Mouse (Mus musculus): ENCODE data around the gene Usp7. TPM values are rescaled to one million over a fixed set of nuclear protein-coding genes. Genes with fewer than 3 reads are reported as not detected.
"Not testable (repeated sequence)": the region's sequence is repeated elsewhere in the genome, so short reads cannot be mapped to it uniquely, and the experiment has no call there.

The Usp7 gene
- polyA plus RNA-seq, 1 experiment from 2014 or later, result 32.8 TPM

GRCm38 (mm10) chr16:8777202-8777601 lies 14.9 kb downstream of the Usp7 start:
- WGBS, result 65% methylated on average over 2 of the region's 2 CpGs
- H3K27me3 ChIP-seq (ENCODE audit: low read depth, poor library complexity, severe bottlenecking), result no peaks in the 10 kb centered on the region

GRCm38 (mm10) chr16:8776634-8777033 lies 15.5 kb downstream of the Usp7 start:
- no peaks in the 10 kb centered on the region for H3K36me3 ChIP-seq
- no peak overlapping the region for H3K27ac ChIP-seq
- H3K4me3 ChIP-seq, result no peak overlapping the region
- no peak for DNase-seq (ENCODE audit: low spot score)
- no peaks in the 10 kb centered on the region for H3K9me3 ChIP-seq (replicated peaks)
- no peaks in the 10 kb centered on the region for H3K4me1 ChIP-seq
- 86% methylated on average over 11 of the region's 11 CpGs for WGBS
- H3K27me3 ChIP-seq (ENCODE audit: low read depth, poor library complexity, severe bottlenecking), result no peaks in the 10 kb centered on the region

More at GRCm38 (mm10) chr16:8777202-8777601, 14.9 kb downstream of the Usp7 start:
- DNase-seq (ENCODE audit: low spot score), result no peak
- H3K4me3 ChIP-seq, result no peak overlapping the region
- no peaks in the 10 kb centered on the region for H3K9me3 ChIP-seq (replicated peaks)
- no peak overlapping the region for H3K27ac ChIP-seq
- no peaks in the 10 kb centered on the region for H3K36me3 ChIP-seq
- H3K4me1 ChIP-seq, result no peaks in the 10 kb centered on the region

GRCm38 (mm10) chr16:8771086-8771485 lies 21.0 kb downstream of the Usp7 start:
- Histone ChIP-seq H3K27ac (no peak overlapping the region), H3K9me3 (replicated peaks) (no peaks in the 10 kb centered on the region), H3K36me3 (no peaks in the 10 kb centered on the region), H3K4me3 (no peak overlapping the region), H3K27me3 (ENCODE audit: low read depth, poor library complexity, severe bottlenecking) (peaks cover 8% of the 10 kb centered on the region), H3K4me1 (no peaks in the 10 kb centered on the region)
- 49% methylated on average over 4 of the region's 4 CpGs for WGBS
- no peak for DNase-seq (ENCODE audit: low spot score)

- H3K4me3 ChIP-seq; H3K36me3 ChIP-seq; DNase-seq (ENCODE audit: low spot score); H3K27ac ChIP-seq; H3K27me3 ChIP-seq (ENCODE audit: low read depth, poor library complexity, severe bottlenecking); H3K9me3 ChIP-seq (replicated peaks); H3K4me1 ChIP-seq: not testable (repeated sequence)
- WGBS, result 50% methylated on average over 8 of the region's 8 CpGs
Measured at GRCm38 (mm10) chr16:8770342-8770741, 21.8 kb downstream of the Usp7 start.

GRCm38 (mm10) chr16:8769466-8769865 lies 22.6 kb downstream of the Usp7 start:
- H3K4me3 ChIP-seq, result no peak overlapping the region
- no peaks in the 10 kb centered on the region for H3K4me1 ChIP-seq
- H3K36me3 ChIP-seq, result no peaks in the 10 kb centered on the region
- peaks cover 8% of the 10 kb centered on the region for H3K27me3 ChIP-seq (ENCODE audit: low read depth, poor library complexity, severe bottlenecking)
- DNase-seq (ENCODE audit: low spot score), result no peak
- H3K9me3 ChIP-seq (replicated peaks), result no peaks in the 10 kb centered on the region
- H3K27ac ChIP-seq, result no peak overlapping the region
- WGBS, result 58% methylated on average over 4 of the region's 4 CpGs

- Histone ChIP-seq H3K9me3 (replicated peaks) (no peaks in the 10 kb centered on the region), H3K27me3 (ENCODE audit: low read depth, poor library complexity, severe bottlenecking) (peaks cover 8% of the 10 kb centered on the region), H3K4me3 (no peak overlapping the region), H3K27ac (no peak overlapping the region), H3K4me1 (no peaks in the 10 kb centered on the region), H3K36me3 (no peaks in the 10 kb centered on the region)
- peak; percentile 50 for DNase-seq (ENCODE audit: low spot score)
- 18% methylated on average over 10 of the region's 10 CpGs for WGBS
Measured at GRCm38 (mm10) chr16:8769065-8769464, 23.0 kb downstream of the Usp7 start.

GRCm38 (mm10) chr16:8768588-8768987 lies 23.5 kb downstream of the Usp7 start:
- Histone ChIP-seq H3K36me3 (no peaks in the 10 kb centered on the region), H3K27ac (no peak overlapping the region), H3K4me1 (no peaks in the 10 kb centered on the region), H3K27me3 (ENCODE audit: low read depth, poor library complexity, severe bottlenecking) (peaks cover 8% of the 10 kb centered on the region), H3K9me3 (replicated peaks) (no peaks in the 10 kb centered on the region), H3K4me3 (no peak overlapping the region)
- DNase-seq (ENCODE audit: low spot score), result no peak
- WGBS, result 85% methylated on average over 4 of the region's 4 CpGs

GRCm38 (mm10) chr16:8768071-8768470 lies 24.0 kb downstream of the Usp7 start:
- 87% methylated on average over 4 of the region's 4 CpGs for WGBS
- H3K9me3 ChIP-seq (replicated peaks), result no peaks in the 10 kb centered on the region
- H3K4me3 ChIP-seq, result no peak overlapping the region
- H3K27me3 ChIP-seq (ENCODE audit: low read depth, poor library complexity, severe bottlenecking), result peaks cover 8% of the 10 kb centered on the region
- DNase-seq (ENCODE audit: low spot score), result no peak
- no peaks in the 10 kb centered on the region for H3K4me1 ChIP-seq
- no peak overlapping the region for H3K27ac ChIP-seq
- no peaks in the 10 kb centered on the region for H3K36me3 ChIP-seq

GRCm38 (mm10) chr16:8767133-8768052 lies 24.7 kb downstream of the Usp7 start:
- DNase-seq (ENCODE audit: low spot score), result no peak
- 86% methylated on average over 11 of the region's 11 CpGs for WGBS
- Histone ChIP-seq H3K27me3 (ENCODE audit: low read depth, poor library complexity, severe bottlenecking) (peaks cover 8% of the 10 kb centered on the region), H3K4me3 (no peak overlapping the region), H3K4me1 (no peaks in the 10 kb centered on the region), H3K36me3 (no peaks in the 10 kb centered on the region), H3K9me3 (replicated peaks) (no peaks in the 10 kb centered on the region), H3K27ac (no peak overlapping the region)

- no peaks in the 10 kb centered on the region for H3K36me3 ChIP-seq
- no peak for DNase-seq (ENCODE audit: low spot score)
- H3K9me3 ChIP-seq (replicated peaks), result no peaks in the 10 kb centered on the region
- no peak overlapping the region for H3K27ac ChIP-seq
- no peak overlapping the region for H3K4me3 ChIP-seq
- H3K4me1 ChIP-seq, result no peaks in the 10 kb centered on the region
- WGBS, result 66% methylated on average over 9 of the region's 9 CpGs
- H3K27me3 ChIP-seq (ENCODE audit: low read depth, poor library complexity, severe bottlenecking), result peaks cover 8% of the 10 kb centered on the region
Measured at GRCm38 (mm10) chr16:8766196-8766595, 25.9 kb downstream of the Usp7 start.

- Histone ChIP-seq H3K4me3 (no peak overlapping the region), H3K36me3 (no peaks in the 10 kb centered on the region), H3K27me3 (ENCODE audit: low read depth, poor library complexity, severe bottlenecking) (no peaks in the 10 kb centered on the region), H3K9me3 (replicated peaks) (no peaks in the 10 kb centered on the region), H3K27ac (no peak overlapping the region), H3K4me1 (no peaks in the 10 kb centered on the region)
- 76% methylated on average over 11 of the region's 11 CpGs for WGBS
- no peak for DNase-seq (ENCODE audit: low spot score)
Measured at GRCm38 (mm10) chr16:8764124-8764907, 27.8 kb downstream of the Usp7 start.

GRCm38 (mm10) chr16:8763028-8763427 lies 29.1 kb downstream of the Usp7 start:
- no peaks in the 10 kb centered on the region for H3K27me3 ChIP-seq (ENCODE audit: low read depth, poor library complexity, severe bottlenecking)
- H3K4me3 ChIP-seq, result no peak overlapping the region
- no peaks in the 10 kb centered on the region for H3K36me3 ChIP-seq
- H3K4me1 ChIP-seq, result no peaks in the 10 kb centered on the region
- DNase-seq (ENCODE audit: low spot score), result no peak
- no peaks in the 10 kb centered on the region for H3K9me3 ChIP-seq (replicated peaks)
- 74% methylated on average over 6 of the region's 6 CpGs for WGBS
- H3K27ac ChIP-seq, result no peak overlapping the region

GRCm38 (mm10) chr16:8761894-8762293 lies 30.2 kb downstream of the Usp7 start:
- Histone ChIP-seq H3K9me3 (replicated peaks) (no peaks in the 10 kb centered on the region), H3K36me3 (no peaks in the 10 kb centered on the region), H3K27ac (no peak overlapping the region), H3K4me1 (no peaks in the 10 kb centered on the region), H3K27me3 (ENCODE audit: low read depth, poor library complexity, severe bottlenecking) (no peaks in the 10 kb centered on the region), H3K4me3 (no peak overlapping the region)
- DNase-seq (ENCODE audit: low spot score), result no peak
- 84% methylated on average over 2 of the region's 2 CpGs for WGBS

Data from limb, embryonic 10.5 days (tissue).